Mouse (Mus musculus) CH12F3 (cell line): Measurements from ENCODE around the gene Snrnp25.

Experiments used
- in situ Hi-C: fragments of 300-500 bp; cut with MboI; formaldehyde crosslinking; loops from 2 replicates; pipeline ENCODE4 v1.14.3; 2020; ENCODE audit warnings: low sequenced_read_pairs

Snrnp25 gene

GRCm38 (mm10) chr11:32241391-32241790 lies 36.2 kb downstream of the Snrnp25 start:
- in situ Hi-C loops, result no loop called here

- in situ Hi-C loops, result no loop called here
These were observed 37.0 kb downstream of the Snrnp25 start for GRCm38 (mm10) chr11:32242209-32242608.

GRCm38 (mm10) chr11:32243205-32243955 lies 38.2 kb downstream of the Snrnp25 start:
- in situ Hi-C loops, result no loop called here

- in situ Hi-C loops, result no loop called here
These were observed 38.8 kb downstream of the Snrnp25 start for GRCm38 (mm10) chr11:32244064-32244463.

- in situ Hi-C loops, result no loop called here
These were observed 39.4 kb downstream of the Snrnp25 start for GRCm38 (mm10) chr11:32244617-32245016.

- in situ Hi-C loops, result no loop called here
These were observed 40.4 kb downstream of the Snrnp25 start for GRCm38 (mm10) chr11:32245614-32246013.

- in situ Hi-C loops, result no loop called here
These were observed 41.9 kb downstream of the Snrnp25 start for GRCm38 (mm10) chr11:32247068-32247467.

GRCm38 (mm10) chr11:32248350-32248749 lies 43.1 kb downstream of the Snrnp25 start:
- in situ Hi-C loops, result no loop called here

GRCm38 (mm10) chr11:32250880-32251763 lies 45.9 kb downstream of the Snrnp25 start:
- in situ Hi-C loops, result no loop called here

- in situ Hi-C loops, result no loop called here
These were observed 47.9 kb downstream of the Snrnp25 start for GRCm38 (mm10) chr11:32253121-32253520.

GRCm38 (mm10) chr11:32256146-32256545 lies 50.9 kb downstream of the Snrnp25 start:
- in situ Hi-C loops, result no loop called here

- in situ Hi-C loops, result no loop called here
These were observed 51.4 kb downstream of the Snrnp25 start for GRCm38 (mm10) chr11:32256566-32256965.
